Mouse (Mus musculus) embryonic facial prominence, embryonic 13.5 days (tissue): ENCODE results near the gene Olfr1402. TPM values are rescaled to one million over a fixed set of nuclear protein-coding genes. Genes with fewer than 3 reads are reported as not detected.

Experiments used
- ATAC-seq: fragments of 200-750 bp; cut with Nextera tagmentation; 2 replicates; pipeline ENCODE4 v1.8.0; 2017; ENCODE audit warnings: low read depth; ENCODE audit not compliant: insufficient number of reproducible peaks, insufficient read depth, low FRiP score, low TSS enrichment
- H3K27ac ChIP-seq: fragments of 300-500 bp; sonication (generic); 2 replicates; pipeline ENCODE4 v1.5.1; 2015; ENCODE audit warnings: moderate library complexity, mild to moderate bottlenecking, inconsistent platforms
- H3K27me3 ChIP-seq: fragments of 300-500 bp; sonication (generic); 2 replicates; pipeline ENCODE4 v1.6.1; 2015; ENCODE audit warnings: mild to moderate bottlenecking, inconsistent platforms
- H3K36me3 ChIP-seq: fragments of 300-500 bp; sonication (generic); 2 replicates; pipeline ENCODE4 v1.6.1; 2015; ENCODE audit warnings: mild to moderate bottlenecking, inconsistent platforms
- H3K4me1 ChIP-seq: fragments of 300-500 bp; sonication (generic); 2 replicates; pipeline ENCODE4 v1.6.1; 2015; ENCODE audit warnings: inconsistent platforms
- H3K4me2 ChIP-seq: fragments of 300-500 bp; sonication (generic); 2 replicates; pipeline ENCODE4 v1.6.1; 2015; ENCODE audit warnings: moderate library complexity, mild to moderate bottlenecking, inconsistent platforms
- H3K4me3 ChIP-seq: fragments of 300-500 bp; sonication (generic); 2 replicates; pipeline ENCODE4 v1.5.1; 2015; ENCODE audit warnings: mild to moderate bottlenecking, inconsistent platforms
- H3K9ac ChIP-seq: fragments of 300-500 bp; sonication (generic); 2 replicates; pipeline ENCODE4 v1.6.1; 2015; ENCODE audit warnings: mild to moderate bottlenecking, inconsistent platforms
- H3K9me3 ChIP-seq: fragments of 300-500 bp; sonication (generic); 2 replicates; pipeline ENCODE4 v1.6.1; 2016; ENCODE audit warnings: inconsistent platforms
- WGBS: fragments of 180-500 bp; shearing (Covaris S2); methylation state at CpG from one replicate; pipeline ENCODE4 v1.1.7; 2015; ENCODE audit warnings: mixed read lengths; 5-methylcytosine and 5-hydroxymethylcytosine counted together
- polyA plus RNA-seq: library from polyadenylated mRNA; unstranded; fragments of >200 nt; fragmentation: Nextera tagmentation; extraction: Ambion mirVana; gene quantifications from 2 replicates; pipeline ENCODE4 v1.2.1, GENCODE M21; 2015

Olfr1402 gene
- polyA plus RNA-seq: not detected in 2 replicates

DNA sequence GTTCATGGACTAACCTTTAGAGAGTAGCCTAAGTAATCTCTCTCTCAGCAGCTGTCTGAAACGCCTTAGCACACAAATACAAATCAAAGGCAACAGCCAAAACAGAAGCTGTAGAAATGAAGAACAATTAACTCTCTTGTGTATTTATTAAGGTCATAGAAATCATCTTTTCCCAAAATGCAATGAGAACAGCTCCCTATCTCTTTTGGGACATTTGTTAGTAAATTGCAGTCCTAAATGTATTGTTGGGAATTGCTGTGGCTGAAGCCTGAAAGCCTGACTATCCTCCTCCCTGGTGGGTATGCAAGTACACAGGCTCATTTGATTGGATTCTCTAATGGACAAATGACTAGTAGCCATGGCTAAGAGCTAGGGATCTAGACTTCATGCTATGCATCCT is at the start of gene Olfr1402:
Gene Olfr1402 (minus strand): TSS at position 101 of the 400 bp plus-strand sequence.
- 72% methylated on average over 1 of the region's 1 CpGs for WGBS
- no peaks in the 10 kb centered on the region for H3K27me3 ChIP-seq
- H3K27ac ChIP-seq: no peak within 1 kb of the TSS
- no peaks in the 10 kb centered on the region for H3K9me3 ChIP-seq
- H3K4me1 ChIP-seq: no peaks in the 10 kb centered on the region
- no peak within 1 kb of the TSS for H3K9ac ChIP-seq
- H3K36me3 ChIP-seq: no peaks in the 10 kb centered on the region
- H3K4me3 ChIP-seq: no peak within 1 kb of the TSS
- no peak within 1 kb of the TSS for H3K4me2 ChIP-seq
- ATAC-seq: no peak

- H3K27me3 ChIP-seq: no peaks in the 10 kb centered on the region
- no peak for ATAC-seq
- H3K4me3 ChIP-seq: no peak overlapping the region
- no peak overlapping the region for H3K4me2 ChIP-seq
- no peaks in the 10 kb centered on the region for H3K9me3 ChIP-seq
- no peaks in the 10 kb centered on the region for H3K4me1 ChIP-seq
- no peaks in the 10 kb centered on the region for H3K36me3 ChIP-seq
- no peak overlapping the region for H3K27ac ChIP-seq
- no peak overlapping the region for H3K9ac ChIP-seq
- 88% methylated on average over 4 of the region's 4 CpGs for WGBS
These were observed 33.5 kb upstream of the Olfr1402 start for GRCm38 (mm10) chr3:97455286-97455685.

DNA sequence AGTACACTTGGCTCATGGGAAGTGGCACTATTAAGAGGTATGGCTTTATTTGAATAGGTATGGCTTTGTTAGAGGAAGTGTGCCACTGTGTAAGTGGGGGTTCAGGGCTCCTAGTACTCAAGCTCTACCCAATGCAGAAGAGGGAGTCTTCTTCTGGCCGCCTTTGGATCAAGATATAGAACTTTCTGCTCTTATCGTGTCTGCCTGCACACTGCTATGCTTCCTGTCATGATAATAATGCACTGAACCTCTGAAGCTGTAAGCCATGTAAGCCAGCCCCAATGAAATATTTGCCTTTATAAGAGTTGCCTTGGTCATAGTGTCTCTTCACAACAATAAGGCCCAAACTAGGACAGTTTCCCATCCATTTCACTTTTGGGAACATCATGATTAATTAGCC is 16.8 kb upstream of the Olfr1402 start:
- WGBS: 94% methylated on average over 2 of the region's 2 CpGs
- no peak for ATAC-seq
- H3K4me3 ChIP-seq: no peak overlapping the region
- no peaks in the 10 kb centered on the region for H3K27me3 ChIP-seq
- no peak overlapping the region for H3K9ac ChIP-seq
- no peak overlapping the region for H3K4me2 ChIP-seq
- H3K27ac ChIP-seq: no peak overlapping the region
- no peaks in the 10 kb centered on the region for H3K9me3 ChIP-seq
- no peaks in the 10 kb centered on the region for H3K36me3 ChIP-seq
- no peaks in the 10 kb centered on the region for H3K4me1 ChIP-seq

GRCm38 (mm10) chr3:97394289-97394688 is 27.5 kb downstream of the Olfr1402 start:
- 45% methylated on average over 1 of the region's 1 CpGs for WGBS
- Histone ChIP-seq H3K9me3 (no peaks in the 10 kb centered on the region), H3K4me3 (no peak overlapping the region), H3K36me3 (no peaks in the 10 kb centered on the region), H3K4me2 (no peak overlapping the region), H3K9ac (no peak overlapping the region), H3K27ac (no peak overlapping the region), H3K27me3 (no peaks in the 10 kb centered on the region), H3K4me1 (no peaks in the 10 kb centered on the region)
- ATAC-seq: no peak

DNA sequence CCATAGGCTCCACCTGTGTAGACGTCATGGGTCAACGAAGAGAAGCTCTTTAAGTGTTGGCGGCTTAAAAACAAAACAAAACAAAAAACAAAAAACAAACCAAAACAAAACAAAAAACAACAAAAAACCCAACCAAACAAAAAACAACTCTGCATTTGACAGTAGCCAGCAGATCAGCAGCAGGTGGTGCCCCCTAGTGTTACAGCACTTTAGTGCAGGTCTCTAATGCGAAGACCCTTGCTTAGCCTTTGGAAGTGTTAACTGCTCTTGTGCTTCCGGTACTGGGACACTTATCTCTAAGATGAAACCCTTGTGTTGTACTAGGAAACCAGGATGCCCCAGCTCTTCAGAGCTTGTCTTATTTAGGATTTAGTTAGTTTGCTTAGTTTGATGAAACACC is 28.7 kb downstream of the Olfr1402 start:
- Histone ChIP-seq H3K36me3 (no peaks in the 10 kb centered on the region), H3K27ac (no peak overlapping the region), H3K4me3 (no peak overlapping the region), H3K27me3 (no peaks in the 10 kb centered on the region), H3K9ac (no peak overlapping the region), H3K4me1 (no peaks in the 10 kb centered on the region), H3K9me3 (no peaks in the 10 kb centered on the region), H3K4me2 (no peak overlapping the region)
- no peak for ATAC-seq
- 66% methylated on average over 5 of the region's 5 CpGs for WGBS

DNA sequence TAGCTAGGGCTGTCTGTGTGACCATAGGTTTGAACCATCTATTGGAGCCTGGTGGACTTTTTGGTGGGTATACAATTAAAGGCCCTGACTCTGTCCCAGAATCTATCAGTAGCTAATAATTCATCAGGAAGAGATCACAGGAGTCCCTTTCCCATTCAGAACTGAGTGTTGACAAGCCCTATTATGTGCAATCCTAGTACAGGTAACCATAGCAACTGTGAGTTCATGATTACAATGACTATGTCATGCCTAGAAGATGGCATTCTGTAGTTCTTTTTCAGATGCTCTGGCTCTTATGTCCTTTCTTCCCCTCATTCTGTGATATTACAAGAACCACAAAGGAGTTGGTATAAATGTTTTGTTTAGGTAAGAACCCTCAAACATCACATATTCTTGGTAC is 51.4 kb downstream of the Olfr1402 start:
- Histone ChIP-seq H3K27me3 (no peaks in the 10 kb centered on the region), H3K9me3 (no peaks in the 10 kb centered on the region), H3K4me3 (no peak overlapping the region), H3K4me2 (no peak overlapping the region), H3K27ac (no peak overlapping the region), H3K4me1 (no peaks in the 10 kb centered on the region), H3K36me3 (no peaks in the 10 kb centered on the region), H3K9ac (no peak overlapping the region)
- no peak for ATAC-seq

GRCm38 (mm10) chr3:97363418-97364098 is 58.3 kb downstream of the Olfr1402 start:
- Histone ChIP-seq H3K27me3 (no peaks in the 10 kb centered on the region), H3K9ac (no peak overlapping the region), H3K27ac (no peak overlapping the region), H3K4me3 (no peak overlapping the region), H3K4me2 (no peak overlapping the region), H3K9me3 (no peaks in the 10 kb centered on the region), H3K36me3 (no peaks in the 10 kb centered on the region), H3K4me1 (peaks cover 8% of the 10 kb centered on the region)
- no peak for ATAC-seq
- 44% methylated on average over 3 of the region's 3 CpGs for WGBS

- Histone ChIP-seq H3K4me1 (peaks cover 4% of the 10 kb centered on the region), H3K27ac (no peak overlapping the region), H3K9me3 (no peaks in the 10 kb centered on the region), H3K4me3 (no peak overlapping the region), H3K27me3 (no peaks in the 10 kb centered on the region), H3K9ac (no peak overlapping the region), H3K36me3 (no peaks in the 10 kb centered on the region), H3K4me2 (no peak overlapping the region)
- ATAC-seq: no peak
- WGBS: 67% methylated on average over 1 of the region's 1 CpGs
These were observed 63.4 kb downstream of the Olfr1402 start for GRCm38 (mm10) chr3:97358448-97358847.

Other genes with a start within 250 kb of the Olfr1402 start
- gene Bcl9, start 124.1 kb downstream of the Olfr1402 start, polyA plus RNA-seq: 89.4 and 93.5 TPM in 2 replicates
- 16.0 and 17.7 TPM in 2 replicates for gene Chd1l, start 188.2 kb upstream of the Olfr1402 start, polyA plus RNA-seq
- 2.1 and 3.1 TPM in 2 replicates for gene Fmo5, start 206.8 kb upstream of the Olfr1402 start, polyA plus RNA-seq
- gene Prkab2, start 236.2 kb upstream of the Olfr1402 start, polyA plus RNA-seq: 6.7 and 7.0 TPM in 2 replicates